Mouse (Mus musculus) C3H10T1/2 (cell line): Measurements from ENCODE around the gene Siglece. TPM values are rescaled to one million over a fixed set of nuclear protein-coding genes. Genes with fewer than 3 reads are reported as not detected.

Source experiments
- polyA plus RNA-seq, 2 experiments: library from polyadenylated mRNA; unstranded; fragments of >200 nt; fragmentation: generic; extraction: Trizol; gene quantifications; one replicate each; pipeline ENCODE4 v1.2.1; 2012; ENCODE audit warnings: missing spikeins in 2 of 2

The Siglece gene
- not detected for polyA plus RNA-seq

DNA sequence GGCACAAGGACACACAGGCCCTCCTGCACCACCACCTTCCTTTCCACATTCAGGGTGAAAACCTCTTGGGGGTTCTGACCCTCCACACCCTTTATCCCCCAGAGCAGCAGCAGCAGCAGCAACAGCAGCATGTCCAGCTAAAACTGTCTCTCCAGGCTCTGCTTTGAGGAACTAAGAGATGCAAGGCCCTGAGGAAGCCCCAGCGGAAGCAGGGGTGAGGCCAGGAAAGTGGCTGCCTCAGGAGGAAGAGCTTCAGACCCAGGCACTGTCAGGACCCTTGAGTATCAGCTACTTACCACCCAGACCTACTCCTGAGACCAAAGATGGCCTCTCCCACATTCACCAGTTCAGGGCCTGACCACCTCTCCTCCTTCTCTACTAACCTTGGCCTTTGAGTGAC lies at the start of gene Siglece:
TSS of gene Siglece (minus strand) at position 160 of the 400 bp plus-strand sequence.

DNA sequence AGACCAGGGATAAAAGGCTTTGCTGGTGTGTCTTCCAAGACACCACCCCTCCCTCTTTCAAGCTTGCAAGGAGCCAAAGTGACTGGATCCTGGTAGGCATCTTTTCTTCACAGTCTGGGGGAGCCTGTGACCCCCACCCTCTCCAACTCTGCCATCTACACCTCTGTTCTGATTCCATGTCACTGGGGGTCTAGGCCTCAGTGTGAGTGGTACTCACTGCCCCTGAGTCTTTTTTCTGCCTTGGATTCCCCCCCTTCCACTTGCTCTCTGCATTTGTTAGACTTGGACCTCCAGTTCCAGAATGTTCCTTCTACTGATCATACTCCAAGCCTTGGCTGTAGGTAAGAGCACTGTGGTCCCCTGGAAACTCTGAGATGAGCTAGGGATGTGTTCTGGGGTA lies 30.2 kb upstream of the Siglece start, which contains the start of gene Klk14:
TSS of gene Klk14 (plus strand) at position 301 of the 400 bp plus-strand sequence.

DNA sequence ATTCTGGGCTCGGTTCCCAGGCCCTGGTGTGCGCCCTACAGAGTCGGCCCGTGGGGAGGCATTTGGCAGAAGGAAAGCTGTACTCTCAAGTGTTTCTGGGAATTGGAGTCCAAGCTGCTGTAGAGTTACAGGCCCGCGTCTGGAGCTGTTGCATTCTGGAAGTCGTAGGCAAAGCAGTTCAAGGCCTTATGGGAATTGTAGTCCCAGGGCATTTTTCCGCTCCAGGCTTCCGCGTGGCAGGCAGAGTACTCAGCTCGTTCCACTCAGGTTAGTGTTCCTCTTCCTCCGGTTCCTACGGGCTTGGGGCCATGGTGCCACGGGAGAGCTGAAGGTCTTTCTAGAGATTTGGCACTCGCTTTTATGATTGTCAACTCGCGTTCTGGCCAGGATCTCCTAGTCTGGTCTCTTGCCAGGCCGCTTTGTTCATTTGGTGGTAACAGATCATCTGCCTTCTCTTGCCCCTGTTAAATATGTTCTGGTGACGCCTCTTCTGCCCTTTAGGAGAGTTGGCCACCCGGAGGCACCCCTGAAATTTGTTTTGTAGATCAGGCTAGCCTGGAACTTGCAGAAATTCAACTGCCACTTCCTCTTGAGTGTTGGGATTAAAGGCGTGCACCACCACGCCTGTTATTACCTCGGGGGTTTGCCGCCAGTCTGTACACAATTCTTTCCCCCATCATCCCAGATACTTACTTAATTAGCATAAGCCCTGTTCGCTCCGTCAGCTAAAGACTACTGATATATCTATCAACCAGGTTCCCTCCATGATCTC lies 12.0 kb upstream of the Siglece start, which contains the start of gene Ctu1:
TSS of gene Ctu1 (plus strand) at position 208 of the 772 bp plus-strand sequence.

DNA sequence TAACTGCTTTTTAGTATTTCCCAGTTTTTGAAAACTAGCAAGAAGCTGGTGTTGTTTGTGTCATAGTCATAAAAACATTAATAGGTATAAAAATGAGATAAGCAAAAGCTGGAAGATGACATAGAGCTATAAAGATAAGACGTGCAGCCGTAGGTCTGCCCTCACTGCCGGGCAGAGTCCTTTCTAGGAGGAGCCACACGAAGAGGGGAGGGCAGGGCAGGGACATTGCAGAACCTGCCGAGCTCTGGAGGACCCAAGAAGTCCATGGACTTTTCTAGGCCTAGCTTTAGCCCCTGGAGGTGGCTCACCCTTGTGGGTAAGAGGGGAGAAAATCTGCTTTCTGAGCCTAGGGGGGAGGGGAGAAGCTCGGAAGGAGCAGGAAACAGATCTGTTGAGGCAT lies 25.5 kb downstream of the Siglece start, which contains the start of gene Ceacam18:
TSS of gene Ceacam18 (plus strand) at position 208 of the 400 bp plus-strand sequence.

DNA sequence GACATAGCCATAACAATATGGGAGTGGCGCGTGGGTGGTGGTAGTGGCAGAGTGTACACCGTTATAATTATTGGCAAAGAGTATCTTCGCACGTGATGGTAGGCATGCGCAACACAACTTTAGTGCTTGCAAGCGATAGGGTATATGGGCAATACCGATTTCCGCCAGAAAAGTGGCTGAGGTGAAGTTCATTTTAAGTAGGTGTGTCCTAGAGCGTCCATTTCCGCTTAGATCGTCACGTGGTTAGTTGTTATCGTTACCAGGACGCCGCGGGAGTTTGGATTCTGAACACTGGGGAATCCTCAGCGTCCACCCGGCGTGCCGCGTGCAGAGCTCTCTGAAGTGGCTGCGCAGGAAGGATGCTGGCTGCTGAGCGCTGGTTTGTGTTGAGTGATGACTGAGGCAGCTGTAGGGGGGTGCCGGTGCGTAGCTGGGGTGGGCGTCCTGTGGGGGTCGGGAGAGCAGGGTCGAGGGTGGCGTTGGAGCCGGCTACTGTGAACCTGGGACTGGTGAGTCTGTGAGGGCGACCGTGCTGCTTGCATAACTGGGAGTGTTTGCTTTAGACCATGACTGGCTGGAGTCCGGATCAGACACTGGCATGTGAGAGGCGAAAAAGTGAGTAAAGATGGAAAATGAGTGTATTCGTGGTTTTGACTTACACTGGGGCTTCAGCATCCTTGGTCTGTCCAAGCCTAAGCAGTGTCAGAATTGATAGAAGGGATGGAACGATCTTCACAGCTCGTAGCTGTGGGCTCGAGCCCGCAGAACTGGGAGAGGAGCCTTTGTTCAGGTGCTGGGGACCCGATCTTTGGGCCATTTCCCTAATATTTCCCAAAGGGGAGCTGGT lies 52.8 kb downstream of the Siglece start, which contains the start of gene Zfp819:
TSS of gene Zfp819 (plus strand) at position 274 of the 847 bp plus-strand sequence.

Other genes starting within 250 kb of the Siglece start
- gene Lim2, start 232.5 kb downstream of the Siglece start, polyA plus RNA-seq: not detected
- gene Nkg7, start 223.1 kb downstream of the Siglece start, polyA plus RNA-seq: under 1 TPM in 1 of 2 experiments, not detected in 1; 0.09 TPM
- gene Cldnd2, start 219.4 kb downstream of the Siglece start, polyA plus RNA-seq: not detected
- gene Etfb, start 216.1 kb downstream of the Siglece start, polyA plus RNA-seq: 100 to 1,000 TPM; 318 to 407 TPM
- under 1 TPM; 0.07 to 0.63 TPM for gene Gm45233, start 216.0 kb downstream of the Siglece start, polyA plus RNA-seq
- 1 to 10 TPM in 1 of 2 experiments, under 1 TPM in 1; 0.11 to 2.1 TPM for gene Vsig10l, start 197.0 kb downstream of the Siglece start, polyA plus RNA-seq
- gene Iglon5, start 170.1 kb downstream of the Siglece start, polyA plus RNA-seq: 10 to 100 TPM in 1 of 2 experiments, 1 to 10 TPM in 1; 5.7 to 26.5 TPM
- gene 4931406B18Rik, start 154.2 kb downstream of the Siglece start, polyA plus RNA-seq: not detected
- gene Cd33, start 115.7 kb downstream of the Siglece start, polyA plus RNA-seq: under 1 TPM in 1 of 2 experiments, not detected in 1; 0.04 TPM
- 1 to 10 TPM in 1 of 2 experiments, under 1 TPM in 1; 0.11 to 2.6 TPM for gene Zfp658, start 97.9 kb downstream of the Siglece start, polyA plus RNA-seq
- 1 to 10 TPM in 1 of 2 experiments, under 1 TPM in 1; 0.09 to 1.8 TPM for gene Zfp719, start 80.6 kb downstream of the Siglece start, polyA plus RNA-seq
- not detected for gene Zfp819, start 53.0 kb downstream of the Siglece start, polyA plus RNA-seq
- gene Ceacam18, start 25.5 kb downstream of the Siglece start, polyA plus RNA-seq: not detected
- 10 to 100 TPM in 1 of 2 experiments, 1 to 10 TPM in 1; 6.7 to 11.8 TPM for gene Ctu1, start 11.9 kb upstream of the Siglece start, polyA plus RNA-seq
- gene Klk14, start 30.3 kb upstream of the Siglece start, polyA plus RNA-seq: under 1 TPM; 0.05 to 0.08 TPM
- gene Klk13, start 52.4 kb upstream of the Siglece start, polyA plus RNA-seq: not detected
- not detected for gene Klk12, start 108.7 kb upstream of the Siglece start, polyA plus RNA-seq
- not detected for gene Klk11, start 114.4 kb upstream of the Siglece start, polyA plus RNA-seq
- gene Klk10, start 120.9 kb upstream of the Siglece start, polyA plus RNA-seq: 1 to 10 TPM in 1 of 2 experiments, under 1 TPM in 1; 0.12 to 2.5 TPM
- under 1 TPM in 1 of 2 experiments, not detected in 1; 0.08 TPM for gene Klk9, start 131.7 kb upstream of the Siglece start, polyA plus RNA-seq
- gene Klk8, start 137.4 kb upstream of the Siglece start, polyA plus RNA-seq: under 1 TPM; 0.11 to 0.25 TPM
- not detected for gene Klk7, start 151.1 kb upstream of the Siglece start, polyA plus RNA-seq
- under 1 TPM in 1 of 2 experiments, not detected in 1; 0.12 TPM for gene Klk6, start 164.3 kb upstream of the Siglece start, polyA plus RNA-seq
- gene Klk5, start 181.8 kb upstream of the Siglece start, polyA plus RNA-seq: not detected
- not detected for gene Klk4, start 221.0 kb upstream of the Siglece start, polyA plus RNA-seq